22 mouse cellular contexts compared by ENCODE assay signal in genomic region chr5:106748527-106749138, GRCm38 (mm10). TPM values are rescaled to one million over a fixed set of nuclear protein-coding genes. Genes with fewer than 3 reads are reported as not detected.
DNase-seq lines count a peak whose midpoint lies in the region; ATAC-seq and TF ChIP-seq lines count a peak whose summit lies in the region.
"Had no signal": no experiment of that assay in that cellular context is flagged by ENCODE, and none has a peak within 500 bp of the region (broad histone marks: within the 10 kb centered on the region; RNA-seq: fewer than 3 reads in every experiment).

No protein-coding gene starts in this region.

- H3K4me3 ChIP-seq in lung, embryonic 14.5 days (ENCODE audit: low read depth, low read length) = no peak overlapping the region
- H3K4me3 ChIP-seq in embryonic facial prominence, embryonic 12.5 days = no peak overlapping the region
- H3K4me3 ChIP-seq in hindbrain, embryonic 14.5 days (replicated peaks; ENCODE audit: low read length) = no peak overlapping the region
- H3K4me3 ChIP-seq in neural tube, embryonic 14.5 days (ENCODE audit: low read depth, low read length) = no peak overlapping the region
- H3K4me3 ChIP-seq: embryonic facial prominence, embryonic 15.5 days; forebrain, embryonic 10.5 days; gastrocnemius, adult 2 months; heart, embryonic 10.5 days; limb, embryonic 10.5 days had no signal

- 64% methylated on average over 12 of the region's 12 CpGs for WGBS in lung, embryonic 14.5 days
- WGBS in embryonic facial prominence, embryonic 12.5 days = 58% methylated on average over 12 of the region's 12 CpGs
- WGBS in hindbrain, embryonic 14.5 days = 46% methylated on average over 12 of the region's 12 CpGs
- 57% methylated on average over 12 of the region's 12 CpGs for WGBS in neural tube, embryonic 14.5 days

- H3K4me1 ChIP-seq in lung, embryonic 14.5 days (ENCODE audit: insufficient read depth) = no peaks in the 10 kb centered on the region
- H3K4me1 ChIP-seq in embryonic facial prominence, embryonic 12.5 days = no peaks in the 10 kb centered on the region
- H3K4me1 ChIP-seq in hindbrain, embryonic 14.5 days (replicated peaks; ENCODE audit: control insufficient read depth, insufficient read depth, low read length) = 0 out of 2 replicates have a peak, but pooled peaks cover 6% of the 10 kb centered on the region
- H3K4me1 ChIP-seq in neural tube, embryonic 14.5 days (ENCODE audit: control insufficient read depth, insufficient read depth, low read length) = no peaks in the 10 kb centered on the region
- H3K4me1 ChIP-seq: embryonic facial prominence, embryonic 15.5 days; heart, embryonic 10.5 days; limb, embryonic 10.5 days had no signal

- H3K4me2 ChIP-seq in lung, embryonic 14.5 days = no peak overlapping the region
- no peak overlapping the region for H3K4me2 ChIP-seq in embryonic facial prominence, embryonic 12.5 days (replicated peaks)
- H3K4me2 ChIP-seq in hindbrain, embryonic 14.5 days (replicated peaks) = no peak overlapping the region
- no peak overlapping the region for H3K4me2 ChIP-seq in neural tube, embryonic 14.5 days (ENCODE audit: low read depth, low read length)
- H3K4me2 ChIP-seq: embryonic facial prominence, embryonic 15.5 days had no signal

- H3K9ac ChIP-seq in lung, embryonic 14.5 days = no peak overlapping the region
- H3K9ac ChIP-seq in embryonic facial prominence, embryonic 12.5 days = no peak overlapping the region
- H3K9ac ChIP-seq in hindbrain, embryonic 14.5 days = no peak overlapping the region
- H3K9ac ChIP-seq in neural tube, embryonic 14.5 days (replicated peaks; ENCODE audit: low read depth, low read length) = no peak overlapping the region
- H3K9ac ChIP-seq: embryonic facial prominence, embryonic 15.5 days had no signal

- H3K36me3 ChIP-seq in lung, embryonic 14.5 days (ENCODE audit: insufficient read depth) = no peaks in the 10 kb centered on the region
- no peaks in the 10 kb centered on the region for H3K36me3 ChIP-seq in embryonic facial prominence, embryonic 12.5 days
- H3K36me3 ChIP-seq in hindbrain, embryonic 14.5 days (replicated peaks; ENCODE audit: control insufficient read depth, insufficient read depth) = no peaks in the 10 kb centered on the region
- no peaks in the 10 kb centered on the region for H3K36me3 ChIP-seq in neural tube, embryonic 14.5 days (ENCODE audit: control insufficient read depth, insufficient read depth, low read length)
- H3K36me3 ChIP-seq: embryonic facial prominence, embryonic 15.5 days; forebrain, embryonic 10.5 days; heart, embryonic 10.5 days; limb, embryonic 10.5 days had no signal

- H3K27me3 ChIP-seq in lung, embryonic 14.5 days (ENCODE audit: insufficient read depth, low read length) = no peaks in the 10 kb centered on the region
- H3K27me3 ChIP-seq in embryonic facial prominence, embryonic 12.5 days = no peaks in the 10 kb centered on the region
- no peaks in the 10 kb centered on the region for H3K27me3 ChIP-seq in hindbrain, embryonic 14.5 days (ENCODE audit: control insufficient read depth, insufficient read depth, low read length)
- no peaks in the 10 kb centered on the region for H3K27me3 ChIP-seq in neural tube, embryonic 14.5 days (ENCODE audit: control insufficient read depth, insufficient read depth, low read length)
- H3K27me3 ChIP-seq: CH12.LX; embryonic facial prominence, embryonic 15.5 days had no signal

- H3K27ac ChIP-seq in lung, embryonic 14.5 days (ENCODE audit: low read depth) = no peak overlapping the region
- H3K27ac ChIP-seq in embryonic facial prominence, embryonic 12.5 days = 0 out of 2 replicates have a peak overlapping the region, but pooled peaks have one; percentile 23
- no peak overlapping the region for H3K27ac ChIP-seq in hindbrain, embryonic 14.5 days
- H3K27ac ChIP-seq in neural tube, embryonic 14.5 days (ENCODE audit: low read depth, low read length) = no peak overlapping the region
- H3K27ac ChIP-seq: embryonic facial prominence, embryonic 15.5 days; forebrain, embryonic 10.5 days; gastrocnemius, adult 2 months; heart, embryonic 10.5 days; limb, embryonic 10.5 days had no signal

- TF ChIP-seq CTCF in lung, embryonic 14.5 days (IDR thresholded peaks at IDR 0.05; ENCODE audit: low read depth) = no peak

- H3K9me3 ChIP-seq in lung, embryonic 14.5 days (ENCODE audit: low read depth, low read length) = no peaks in the 10 kb centered on the region
- H3K9me3 ChIP-seq in embryonic facial prominence, embryonic 12.5 days = no peaks in the 10 kb centered on the region
- no peaks in the 10 kb centered on the region for H3K9me3 ChIP-seq in hindbrain, embryonic 14.5 days (ENCODE audit: control insufficient read depth, low read length)
- H3K9me3 ChIP-seq in neural tube, embryonic 14.5 days (ENCODE audit: control insufficient read depth, low read length) = no peaks in the 10 kb centered on the region
- H3K9me3 ChIP-seq: embryonic facial prominence, embryonic 15.5 days; forebrain, embryonic 10.5 days; heart, embryonic 10.5 days; limb, embryonic 10.5 days had no signal

- peak; percentile 16 for DNase-seq in lung, embryonic 14.5 days
- no peak for DNase-seq in lung, adult 18-20 months
- DNase-seq in hindbrain, embryonic 14.5 days (ENCODE audit: low spot score) = no peak
- no peak for DNase-seq in adrenal gland, postnatal 25 days
- DNase-seq in heart, postnatal 14 days = no peak
- DNase-seq: adrenal gland, postnatal 14 days; cerebellum, adult 11-12 months; gastrocnemius, adult 2 months; kidney, adult 2 months; kidney, postnatal 25 days; lung, adult 2 months; lung, postnatal 36 days; thymus, adult 18-20 months; thymus, postnatal 4 days had no signal

- intact Hi-C loops in heart, postnatal 14 days (cut with DNase I) = no loop called here

- ATAC-seq in lung, embryonic 14.5 days (ENCODE audit: insufficient read depth) = no peak
- ATAC-seq in embryonic facial prominence, embryonic 12.5 days (ENCODE audit: insufficient number of reproducible peaks, insufficient read depth, low FRiP score, low TSS enrichment) = no peak
- ATAC-seq in hindbrain, embryonic 14.5 days (ENCODE audit: low FRiP score) = 0 out of 2 replicates have a peak, but pooled peaks have one; percentile 55
- ATAC-seq in neural tube, embryonic 14.5 days (ENCODE audit: low read depth) = peak; percentile 63; the same call in 1 of the 2 replicates
- ATAC-seq: inflammation-experienced regulatory T-cells, adult 6 months had no signal

RNA-seq across cellular contexts. Expression of gene Zfp644, which starts 51.5 kb away (rescaled TPM):
- 89.9 and 93.2 TPM in 2 replicates for polyA plus RNA-seq in lung, embryonic 14.5 days (2014; fragmentation: Nextera tagmentation; extraction: Ambion mirVana)
- polyA plus RNA-seq in embryonic facial prominence, embryonic 12.5 days (2016; fragmentation: Nextera tagmentation; extraction: Ambion mirVana) = 86.2 and 88.9 TPM in 2 replicates
- polyA plus RNA-seq in hindbrain, embryonic 14.5 days (2014; fragmentation: Nextera tagmentation; extraction: Ambion mirVana) = 88.8 and 104 TPM in 2 replicates
- polyA plus RNA-seq in neural tube, embryonic 14.5 days (2014; fragmentation: Nextera tagmentation; extraction: Ambion mirVana) = 88.1 and 105 TPM in 2 replicates
- total RNA-seq in adrenal gland, postnatal 25 days (2021) = 70.9 and 71.8 TPM in 2 replicates
- 10 to 100 TPM; 66.0 to 70.4 TPM for total RNA-seq in heart, postnatal 14 days (2021)

Comparison
In these comparisons a context has a peak if more than half of its experiments do, and no peak if none do; other contexts are left out.
1. ATAC-seq: peak in hindbrain, embryonic 14.5 days (single experiment) and neural tube, embryonic 14.5 days (single experiment); none in lung, embryonic 14.5 days (single experiment) and embryonic facial prominence, embryonic 12.5 days (single experiment).